25 mouse cellular contexts compared by ENCODE assay signal in genomic region chr6:12733924-12734323, GRCm38 (mm10).
"Had no signal": no experiment of that assay in that cellular context is flagged by ENCODE, and none has a peak within 500 bp of the region (broad histone marks: within the 10 kb centered on the region; RNA-seq: fewer than 3 reads in every experiment).

No protein-coding gene starts in this region.

- H3K36me3 ChIP-seq: heart, embryonic 13.5 days; heart, embryonic 15.5 days; kidney, embryonic 15.5 days; limb, embryonic 10.5 days; limb, embryonic 12.5 days had no signal

- H3K9me3 ChIP-seq: heart, embryonic 15.5 days; hindbrain, embryonic 13.5 days; hindbrain, embryonic 15.5 days; kidney, embryonic 15.5 days; limb, embryonic 10.5 days had no signal

- H3K9ac ChIP-seq: heart, embryonic 13.5 days; heart, embryonic 15.5 days; hindbrain, embryonic 13.5 days; hindbrain, embryonic 15.5 days; kidney, embryonic 15.5 days; limb, embryonic 12.5 days had no signal

- H3K27me3 ChIP-seq: heart, embryonic 13.5 days; heart, embryonic 15.5 days; hindbrain, embryonic 13.5 days; hindbrain, embryonic 15.5 days; kidney, embryonic 15.5 days; limb, embryonic 12.5 days had no signal

- ATAC-seq: hindbrain, postnatal 0 days had no signal

- H3K4me1 ChIP-seq: heart, embryonic 13.5 days; heart, embryonic 15.5 days; kidney, embryonic 15.5 days; limb, embryonic 10.5 days; limb, embryonic 12.5 days had no signal

- H3K4me2 ChIP-seq: heart, embryonic 11.5 days; heart, embryonic 13.5 days; heart, embryonic 15.5 days; hindbrain, embryonic 13.5 days; hindbrain, embryonic 15.5 days; kidney, embryonic 15.5 days; limb, embryonic 12.5 days; liver, embryonic 11.5 days had no signal

- DNase-seq: gastrocnemius, postnatal 14 days; gastrocnemius, postnatal 36 days; heart, adult 11 months; heart, adult 2 months; heart, postnatal 14 days; heart, postnatal 36 days; kidney, adult 11 months; kidney, adult 2 months; kidney, adult 9 months; kidney, postnatal 14 days; kidney, postnatal 36 days; layer of hippocampus, adult 9-11 months; liver had no signal

- H3K4me3 ChIP-seq: heart, adult 2 months; heart, embryonic 13.5 days; heart, embryonic 15.5 days; hindbrain, embryonic 13.5 days; hindbrain, embryonic 15.5 days; kidney, embryonic 15.5 days; left cerebral cortex, adult 2 months; limb, embryonic 10.5 days; limb, embryonic 12.5 days had no signal

- H3K27ac ChIP-seq: heart, adult 2 months; heart, embryonic 13.5 days; heart, embryonic 15.5 days; hindbrain, embryonic 13.5 days; hindbrain, embryonic 15.5 days; hindbrain, postnatal 0 days; kidney, embryonic 15.5 days; kidney, postnatal 0 days; left cerebral cortex, adult 2 months; limb, embryonic 10.5 days; limb, embryonic 12.5 days had no signal
